Mouse (Mus musculus): Measurements from ENCODE around the gene Mrps17. TPM values are rescaled to one million over a fixed set of nuclear protein-coding genes. Genes with fewer than 3 reads are reported as not detected.
"Not testable (repeated sequence)": the region's sequence is repeated elsewhere in the genome, so short reads cannot be mapped to it uniquely, and the experiment has no call there.

The Mrps17 gene
- 173 and 181 TPM in 2 replicates for polyA plus RNA-seq (2016; fragmentation: Nextera tagmentation; extraction: Ambion mirVana)

GRCm38 (mm10) chr5:129715326-129715861, at the start of gene Mrps17:
Gene Mrps17 (plus strand): TSS chr5:129715497.
- DNase-seq (ENCODE audit: extremely low spot score, low spot score), result peak; percentile 90
- peaks cover 9% of the 10 kb centered on the region for H3K4me1 ChIP-seq

GRCm38 (mm10) chr5:129666271-129666909, 48.9 kb upstream of the Mrps17 start:
- peaks cover 15% of the 10 kb centered on the region for H3K4me1 ChIP-seq
- no peak overlapping the region for H3K4me3 ChIP-seq
- no peak for DNase-seq (ENCODE audit: extremely low spot score, low spot score)
- no peaks in the 10 kb centered on the region for H3K9me3 ChIP-seq
- 94% methylated on average over 10 of the region's 10 CpGs for WGBS
- no peak overlapping the region for H3K27ac ChIP-seq
- H3K36me3 ChIP-seq (replicated peaks), result no peaks in the 10 kb centered on the region
- no peaks in the 10 kb centered on the region for H3K27me3 ChIP-seq (ENCODE audit: poor library complexity, severe bottlenecking)

More at GRCm38 (mm10) chr5:129715326-129715861, at the start of gene Mrps17:
- under 1% methylated on average over 33 of the region's 33 CpGs for WGBS
- Histone ChIP-seq H3K27ac (peak within 1 kb of the TSS; percentile 85), H3K9me3 (no peaks in the 10 kb centered on the region), H3K4me3 (peak within 1 kb of the TSS; percentile 90), H3K36me3 (replicated peaks) (peaks cover 37% of the 10 kb centered on the region), H3K27me3 (ENCODE audit: poor library complexity, severe bottlenecking) (no peaks in the 10 kb centered on the region)

GRCm38 (mm10) chr5:129667851-129668250, 47.4 kb upstream of the Mrps17 start:
- H3K36me3 ChIP-seq (replicated peaks), result no peaks in the 10 kb centered on the region
- 91% methylated on average over 4 of the region's 4 CpGs for WGBS
- DNase-seq (ENCODE audit: extremely low spot score, low spot score), result no peak

GRCm38 (mm10) chr5:129669453-129670035, 45.8 kb upstream of the Mrps17 start:
- no peak for DNase-seq (ENCODE audit: extremely low spot score, low spot score)
- H3K4me1 ChIP-seq, result peaks cover 15% of the 10 kb centered on the region
- WGBS, result 1% methylated on average over 28 of the region's 31 CpGs
- H3K4me3 ChIP-seq, result peak overlapping the region; percentile 91
- H3K9me3 ChIP-seq, result peaks cover 17% of the 10 kb centered on the region
- no peaks in the 10 kb centered on the region for H3K27me3 ChIP-seq (ENCODE audit: poor library complexity, severe bottlenecking)
- H3K36me3 ChIP-seq (replicated peaks), result no peaks in the 10 kb centered on the region
- peak overlapping the region; percentile 92 for H3K27ac ChIP-seq

More at GRCm38 (mm10) chr5:129667851-129668250, 47.4 kb upstream of the Mrps17 start:
- Histone ChIP-seq H3K4me1 (peaks cover 15% of the 10 kb centered on the region), H3K27ac (no peak overlapping the region), H3K27me3 (ENCODE audit: poor library complexity, severe bottlenecking) (no peaks in the 10 kb centered on the region), H3K4me3 (no peak overlapping the region), H3K9me3 (no peaks in the 10 kb centered on the region; the same call in 1 of the 2 replicates)

DNA sequence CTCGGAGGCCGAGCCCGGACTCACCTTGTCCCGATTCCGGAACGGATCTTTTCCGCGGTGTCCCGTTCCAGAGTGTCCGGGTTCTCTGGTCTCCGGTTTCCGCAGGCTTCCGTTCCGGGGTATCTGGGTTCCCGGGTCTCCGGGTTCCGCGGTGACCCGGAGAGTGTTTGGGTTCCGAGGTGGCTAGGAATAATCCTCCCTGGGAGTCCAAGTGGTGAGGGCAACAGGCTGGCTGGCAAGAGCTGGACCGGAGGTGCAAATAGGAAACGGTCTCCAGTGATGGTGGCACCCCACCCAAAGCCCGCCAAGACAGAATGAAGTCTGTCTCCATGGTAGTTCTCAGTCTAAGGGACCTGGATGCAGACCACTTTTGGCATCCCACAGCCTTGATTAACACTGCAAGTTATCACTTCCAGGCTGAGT, 45.2 kb upstream of the Mrps17 start, which contains the start of gene Zfp11:
TSS of gene Zfp11 (minus strand) at position 64 of the 423 bp plus-strand sequence.
- no peaks in the 10 kb centered on the region for H3K27me3 ChIP-seq (ENCODE audit: poor library complexity, severe bottlenecking)
- peaks cover 15% of the 10 kb centered on the region for H3K4me1 ChIP-seq
- no peaks in the 10 kb centered on the region for H3K36me3 ChIP-seq (replicated peaks)
- peak within 1 kb of the TSS; percentile 91 for H3K4me3 ChIP-seq
- WGBS, result 1% methylated on average over 23 of the region's 23 CpGs
- peaks cover 20% of the 10 kb centered on the region for H3K9me3 ChIP-seq
- H3K27ac ChIP-seq, result peak within 1 kb of the TSS; percentile 92
- peak; percentile 85 for DNase-seq (ENCODE audit: extremely low spot score, low spot score)

- H3K36me3 ChIP-seq (replicated peaks); H3K27me3 ChIP-seq (ENCODE audit: poor library complexity, severe bottlenecking); DNase-seq (ENCODE audit: extremely low spot score, low spot score); H3K9me3 ChIP-seq; H3K4me1 ChIP-seq; H3K27ac ChIP-seq; H3K4me3 ChIP-seq: not testable (repeated sequence)
- 91% methylated on average over 5 of the region's 5 CpGs for WGBS
These were observed 30.2 kb upstream of the Mrps17 start for GRCm38 (mm10) chr5:129685141-129685540.

DNA sequence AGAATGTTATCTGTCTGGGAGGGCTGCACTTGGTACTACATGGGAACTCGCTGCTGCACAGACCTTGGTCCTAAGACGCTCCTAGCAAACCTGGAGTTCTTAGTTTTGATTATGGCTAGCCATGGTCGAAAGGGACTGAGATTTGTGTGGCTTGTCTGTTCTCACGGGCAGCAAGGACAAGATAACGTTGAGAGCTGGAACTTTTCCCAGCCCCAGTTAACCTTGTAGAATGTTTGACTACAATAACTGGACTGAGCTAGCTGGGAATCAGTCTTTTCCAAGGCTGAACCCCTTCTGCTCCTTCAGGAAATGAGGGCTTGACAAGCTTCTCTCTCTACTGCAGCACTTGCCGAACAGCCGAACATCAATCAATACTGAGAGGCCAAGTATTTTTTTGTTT, 27.7 kb upstream of the Mrps17 start:
- no peaks in the 10 kb centered on the region for H3K27me3 ChIP-seq (ENCODE audit: poor library complexity, severe bottlenecking)
- H3K27ac ChIP-seq, result no peak overlapping the region
- no peak for DNase-seq (ENCODE audit: extremely low spot score, low spot score)
- H3K9me3 ChIP-seq, result no peaks in the 10 kb centered on the region
- no peaks in the 10 kb centered on the region for H3K36me3 ChIP-seq (replicated peaks)
- no peaks in the 10 kb centered on the region for H3K4me1 ChIP-seq
- no peak overlapping the region for H3K4me3 ChIP-seq
- 92% methylated on average over 7 of the region's 7 CpGs for WGBS

- no peak for DNase-seq (ENCODE audit: extremely low spot score, low spot score)
- Histone ChIP-seq H3K4me3 (no peak overlapping the region), H3K27ac (no peak overlapping the region), H3K4me1 (no peaks in the 10 kb centered on the region), H3K9me3 (no peaks in the 10 kb centered on the region), H3K27me3 (ENCODE audit: poor library complexity, severe bottlenecking) (no peaks in the 10 kb centered on the region), H3K36me3 (replicated peaks) (no peaks in the 10 kb centered on the region)
- WGBS, result 77% methylated on average over 3 of the region's 3 CpGs
These were observed 24.8 kb upstream of the Mrps17 start for GRCm38 (mm10) chr5:129690528-129690927.

- DNase-seq (ENCODE audit: extremely low spot score, low spot score), result no peak
- Histone ChIP-seq H3K4me1 (no peaks in the 10 kb centered on the region), H3K36me3 (replicated peaks) (no peaks in the 10 kb centered on the region), H3K4me3 (no peak overlapping the region), H3K27me3 (ENCODE audit: poor library complexity, severe bottlenecking) (no peaks in the 10 kb centered on the region), H3K27ac (no peak overlapping the region), H3K9me3 (no peaks in the 10 kb centered on the region)
- 52% methylated on average over 2 of the region's 2 CpGs for WGBS
These were observed 14.8 kb upstream of the Mrps17 start for GRCm38 (mm10) chr5:129700506-129700905.

GRCm38 (mm10) chr5:129701706-129702105, 13.6 kb upstream of the Mrps17 start:
- Histone ChIP-seq H3K4me3 (no peak overlapping the region), H3K36me3 (replicated peaks) (no peaks in the 10 kb centered on the region), H3K9me3 (no peaks in the 10 kb centered on the region), H3K4me1 (no peaks in the 10 kb centered on the region), H3K27me3 (ENCODE audit: poor library complexity, severe bottlenecking) (no peaks in the 10 kb centered on the region), H3K27ac (no peak overlapping the region)
- no peak for DNase-seq (ENCODE audit: extremely low spot score, low spot score)
- 77% methylated on average over 1 of the region's 1 CpGs for WGBS

DNA sequence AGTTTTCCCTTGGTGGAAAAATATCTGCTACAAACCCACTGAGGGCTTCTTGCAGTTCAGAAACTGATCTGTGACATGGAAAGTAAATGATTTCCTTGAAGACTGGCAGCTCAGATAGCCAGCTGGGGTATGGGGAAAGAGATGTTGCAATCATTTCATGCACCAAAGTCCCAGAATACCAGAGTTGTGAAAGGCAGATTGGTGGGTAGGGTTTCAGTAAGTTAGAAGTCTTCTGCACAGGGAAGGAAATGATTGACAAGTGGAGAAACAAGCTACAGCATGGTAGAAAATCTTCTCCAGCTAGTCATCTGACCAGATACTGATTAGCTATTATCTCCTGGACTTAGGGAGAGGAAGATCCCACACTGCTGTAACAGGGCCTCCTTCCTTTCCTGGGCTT, 11.9 kb upstream of the Mrps17 start:
- peak; percentile 9 for DNase-seq (ENCODE audit: extremely low spot score, low spot score)
- Histone ChIP-seq H3K9me3 (no peaks in the 10 kb centered on the region), H3K4me1 (no peaks in the 10 kb centered on the region), H3K27ac (no peak overlapping the region), H3K36me3 (replicated peaks) (no peaks in the 10 kb centered on the region), H3K27me3 (ENCODE audit: poor library complexity, severe bottlenecking) (no peaks in the 10 kb centered on the region), H3K4me3 (no peak overlapping the region)

- no peak within 1 kb of the TSS for H3K27ac ChIP-seq
- H3K27me3 ChIP-seq (ENCODE audit: poor library complexity, severe bottlenecking), result no peaks in the 10 kb centered on the region
- no peaks in the 10 kb centered on the region for H3K36me3 ChIP-seq (replicated peaks)
- no peak for DNase-seq (ENCODE audit: extremely low spot score, low spot score)
- no peaks in the 10 kb centered on the region for H3K4me1 ChIP-seq
- 69% methylated on average over 2 of the region's 2 CpGs for WGBS
- H3K4me3 ChIP-seq, result no peak within 1 kb of the TSS
- H3K9me3 ChIP-seq, result no peaks in the 10 kb centered on the region
These were observed 6.9 kb upstream of the Mrps17 start, which contains the start of gene Sept14 for GRCm38 (mm10) chr5:129708412-129708811. Gene Sept14 (minus strand): TSS chr5:129708512.

- no peak for DNase-seq (ENCODE audit: extremely low spot score, low spot score)
- peaks cover 9% of the 10 kb centered on the region for H3K4me1 ChIP-seq
- WGBS, result 88% methylated on average over 9 of the region's 9 CpGs
These were observed 1.7 kb downstream of the Mrps17 start for GRCm38 (mm10) chr5:129717016-129717415.

More at GRCm38 (mm10) chr5:129717016-129717415, 1.7 kb downstream of the Mrps17 start:
- H3K36me3 ChIP-seq (replicated peaks), result peaks cover 40% of the 10 kb centered on the region
- no peaks in the 10 kb centered on the region for H3K9me3 ChIP-seq
- no peak overlapping the region for H3K4me3 ChIP-seq
- no peaks in the 10 kb centered on the region for H3K27me3 ChIP-seq (ENCODE audit: poor library complexity, severe bottlenecking)
- H3K27ac ChIP-seq, result no peak overlapping the region

Measured in forebrain, embryonic 10.5 days (tissue).